Mouse (Mus musculus) thymus, adult 2 months (tissue): Measurements from ENCODE around the gene Myo9b.

Experiments
- CTCF ChIP-seq: fragments of 200-500 bp; IDR thresholded peaks from 2 replicates; pipeline ENCODE4 v1.5.1; 2012; ENCODE audit warnings: mild to moderate bottlenecking, control low read depth, low read length, moderate library complexity, borderline replicate concordance; ENCODE audit not compliant: control insufficient read depth, poor library complexity, insufficient read depth; ENCODE audit errors: extremely low read depth
- POLR2A ChIP-seq: fragments of 200-500 bp; IDR thresholded peaks from 2 replicates; pipeline ENCODE4 v1.6.1; 2012; ENCODE audit warnings: mild to moderate bottlenecking, low read length, control low read depth, moderate library complexity; ENCODE audit not compliant: control insufficient read depth, poor library complexity, insufficient read depth; ENCODE audit errors: extremely low read depth

- TF ChIP-seq POLR2A (no peak), CTCF (no peak)
Observed at GRCm38 (mm10) chr8:71392871-71393270, 120.4 kb downstream of the Myo9b start.
